Mouse (Mus musculus): ENCODE results near the gene Cdk2.

DNA sequence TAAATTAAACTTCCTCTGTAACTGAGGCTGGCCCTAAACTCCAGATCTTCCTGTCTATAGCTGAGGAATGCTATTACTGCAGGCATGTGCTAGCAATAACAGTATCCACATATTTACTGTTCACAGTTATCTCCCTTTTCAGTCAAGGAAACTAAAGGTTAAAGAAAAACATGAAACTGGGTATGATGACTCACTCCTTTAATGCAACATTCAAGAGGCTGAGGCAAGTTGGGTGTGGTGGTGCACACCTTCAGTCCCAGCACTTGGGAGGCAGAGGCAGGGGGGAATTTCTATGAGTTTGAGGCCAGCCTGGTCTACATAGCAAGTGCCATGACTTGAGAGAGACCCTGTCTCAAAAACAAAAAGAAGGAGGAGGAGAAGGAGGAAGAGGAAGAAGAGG lies 27.2 kb upstream of the Cdk2 start:
- TF ChIP-seq SRF (IDR thresholded peaks at IDR 0.05; ENCODE audit: control insufficient read depth, insufficient read length, low read depth) (no peak), MAX (IDR thresholded peaks at IDR 0.05; ENCODE audit: low read depth) (no peak), USF1 (IDR thresholded peaks at IDR 0.05; ENCODE audit: low read depth) (no peak), POLR2A (IDR thresholded peaks at IDR 0.05; ENCODE audit: insufficient read length, low read depth) (no peak), CEBPB (IDR thresholded peaks at IDR 0.05; ENCODE audit: insufficient read depth, poor library complexity, severe bottlenecking) (no peak), POLR2AphosphoS2 (IDR thresholded peaks at IDR 0.05; ENCODE audit: insufficient read length, low read depth) (no peak), MYOG (IDR thresholded peaks at IDR 0.05; ENCODE audit: control insufficient read depth in 1 of 3, insufficient read depth in 1 of 3, insufficient read length in 2 of 3, low read depth in 2 of 3) (no peak), REST (IDR thresholded peaks at IDR 0.05; ENCODE audit: insufficient read depth, insufficient read length) (no peak), E2F4 (IDR thresholded peaks at IDR 0.05; ENCODE audit: insufficient read depth) (no peak), MYOD1 (IDR thresholded peaks at IDR 0.05; ENCODE audit: control insufficient read depth in 1 of 3, insufficient read length in 2 of 3, low read depth in 2 of 3) (no peak)

Data from myocyte (in vitro differentiated cells).